Mouse (Mus musculus) ES-Bruce4 (cell line): ENCODE data around the gene Aamdc. TPM values are rescaled to one million over a fixed set of nuclear protein-coding genes. Genes with fewer than 3 reads are reported as not detected.

Experiments
- H3K27ac ChIP-seq: 2 replicates; pipeline ENCODE4 v1.5.1; 2012; ENCODE audit warnings: low read length, inconsistent platforms; ENCODE audit not compliant: insufficient read depth
- H3K27me3 ChIP-seq: 2 replicates; pipeline ENCODE4 v1.6.1; 2012; ENCODE audit warnings: mild to moderate bottlenecking, low read length, inconsistent platforms; ENCODE audit not compliant: control insufficient read depth, poor library complexity, insufficient read depth, severe bottlenecking
- H3K36me3 ChIP-seq: 2 replicates; pipeline ENCODE4 v1.6.1; 2012; ENCODE audit warnings: inconsistent platforms, mild to moderate bottlenecking, low read length, moderate library complexity; ENCODE audit not compliant: control insufficient read depth, poor library complexity, insufficient read depth, severe bottlenecking
- H3K4me1 ChIP-seq: one replicate; pipeline ENCODE4 v1.8.1; 2011; ENCODE audit warnings: low read length; ENCODE audit not compliant: control insufficient read depth, insufficient read depth
- H3K4me3 ChIP-seq: 2 replicates; pipeline ENCODE4 v1.5.1; 2011; ENCODE audit warnings: low read depth, mild to moderate bottlenecking, low read length
- H3K9ac ChIP-seq: 2 replicates; pipeline ENCODE4 v1.6.1; 2012; ENCODE audit warnings: low read depth, mild to moderate bottlenecking, inconsistent platforms; ENCODE audit not compliant: poor library complexity, severe bottlenecking
- H3K9me3 ChIP-seq: replicated peaks from 2 replicates; pipeline ENCODE4 v1.6.1; 2012; ENCODE audit warnings: mild to moderate bottlenecking, low read length, inconsistent platforms; ENCODE audit not compliant: control insufficient read depth, poor library complexity, insufficient read depth, severe bottlenecking
- CTCF ChIP-seq: IDR thresholded peaks from one replicate; pipeline ENCODE4 v1.8.1; 2011; ENCODE audit warnings: low read depth, low read length
- EP300 ChIP-seq: IDR thresholded peaks from 2 replicates; pipeline ENCODE4 v1.6.1; 2011; ENCODE audit warnings: low read depth, low read length; ENCODE audit not compliant: insufficient read depth
- POLR2A ChIP-seq: IDR thresholded peaks from one replicate; pipeline ENCODE4 v1.8.1; 2011; ENCODE audit warnings: low read length; ENCODE audit not compliant: insufficient read depth
- polyA plus RNA-seq: library from polyadenylated mRNA; stranded (reverse); fragments of >200 nt; gene quantifications from 2 replicates; pipeline ENCODE4 v1.2.4, GENCODE M21; 2011; ENCODE audit warnings: low read depth; ENCODE audit not compliant: missing spikeins, insufficient read depth, insufficient read length

Aamdc gene
- polyA plus RNA-seq, 1 experiment, result 23.8 TPM

DNA sequence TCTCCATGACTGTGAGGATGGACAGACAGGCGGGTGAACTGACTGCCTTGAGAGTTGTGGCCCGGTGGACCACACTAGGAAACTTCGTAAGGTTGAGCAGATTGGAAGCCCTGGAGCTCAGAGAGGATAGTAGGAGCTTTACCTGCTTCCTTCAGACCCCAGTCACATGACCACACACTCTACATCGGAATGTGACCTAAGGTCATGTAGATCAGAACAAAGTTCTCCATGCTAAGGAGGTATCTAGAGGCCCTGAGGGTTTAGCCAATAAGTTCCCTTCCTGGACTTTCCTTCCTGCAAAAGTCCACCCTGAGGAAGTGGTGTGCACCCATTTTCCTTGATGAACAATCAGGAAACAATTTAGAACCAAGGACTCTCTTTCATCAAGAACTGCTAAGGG is 13.1 kb upstream of the Aamdc start:
- H3K4me3 ChIP-seq, result no peak overlapping the region

DNA sequence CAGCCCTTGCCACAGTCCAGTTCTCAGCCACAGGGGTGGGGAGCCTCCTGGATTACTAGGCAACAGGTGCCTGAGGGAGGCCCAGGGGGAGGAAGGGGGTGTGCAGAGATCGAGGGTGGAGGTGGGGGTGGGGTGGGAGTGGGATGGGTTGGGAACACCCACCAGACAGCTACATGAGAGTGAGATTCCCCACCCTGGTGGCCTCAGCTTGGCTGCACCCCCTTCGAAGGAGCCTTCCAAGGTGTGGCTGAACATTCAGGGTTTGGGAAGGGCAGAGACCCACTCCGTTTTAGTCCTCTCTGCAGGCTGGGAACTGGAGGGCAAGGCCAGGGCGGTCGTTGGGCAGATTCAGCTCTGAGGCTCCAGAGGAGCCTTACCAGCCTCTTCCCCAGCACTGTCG is 12.0 kb upstream of the Aamdc start:
- Histone ChIP-seq H3K36me3 (no peaks in the 10 kb centered on the region), H3K4me3 (no peak overlapping the region), H3K9me3 (no peaks in the 10 kb centered on the region), H3K27ac (peak overlapping the region; percentile 39; the same call in 1 of the 2 replicates), H3K9ac (no peak overlapping the region), H3K27me3 (no peaks in the 10 kb centered on the region), H3K4me1 (peaks cover 9% of the 10 kb centered on the region)
- TF ChIP-seq POLR2A, result no peak
- no peak for TF ChIP-seq EP300
- TF ChIP-seq CTCF, result no peak

More for the DNA sequence above, 13.1 kb upstream of the Aamdc start:
- Histone ChIP-seq H3K9me3 (no peaks in the 10 kb centered on the region), H3K36me3 (no peaks in the 10 kb centered on the region), H3K9ac (no peak overlapping the region), H3K27ac (peak overlapping the region; percentile 8; the same call in 1 of the 2 replicates), H3K4me1 (peaks cover 9% of the 10 kb centered on the region), H3K27me3 (no peaks in the 10 kb centered on the region)
- TF ChIP-seq POLR2A, result no peak
- no peak for TF ChIP-seq EP300
- no peak for TF ChIP-seq CTCF

DNA sequence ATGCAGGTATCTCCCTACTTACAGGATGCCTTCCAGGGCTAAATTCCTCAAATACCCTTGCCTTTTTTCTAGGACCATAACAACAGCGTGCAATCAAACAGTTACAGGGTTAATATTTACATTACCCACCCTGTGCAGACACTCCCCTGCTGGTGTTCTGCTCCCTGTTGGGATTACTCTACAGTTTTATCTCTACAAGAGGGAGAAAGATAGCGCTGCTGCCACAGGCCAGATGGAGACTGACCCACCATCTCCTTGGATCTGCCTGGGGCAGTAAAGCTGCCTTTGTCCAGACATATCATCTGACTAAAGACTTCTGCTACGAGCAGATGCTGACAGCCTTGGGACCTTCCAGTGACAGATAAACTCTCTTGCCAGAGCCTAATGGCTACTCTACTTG is 11.2 kb upstream of the Aamdc start:
- Histone ChIP-seq H3K27ac (peak overlapping the region; percentile 39; the same call in 1 of the 2 replicates), H3K9ac (no peak overlapping the region), H3K9me3 (no peaks in the 10 kb centered on the region), H3K36me3 (no peaks in the 10 kb centered on the region), H3K27me3 (no peaks in the 10 kb centered on the region), H3K4me1 (peaks cover 9% of the 10 kb centered on the region), H3K4me3 (no peak overlapping the region)
- no peak for TF ChIP-seq POLR2A
- no peak for TF ChIP-seq CTCF
- TF ChIP-seq EP300, result no peak

DNA sequence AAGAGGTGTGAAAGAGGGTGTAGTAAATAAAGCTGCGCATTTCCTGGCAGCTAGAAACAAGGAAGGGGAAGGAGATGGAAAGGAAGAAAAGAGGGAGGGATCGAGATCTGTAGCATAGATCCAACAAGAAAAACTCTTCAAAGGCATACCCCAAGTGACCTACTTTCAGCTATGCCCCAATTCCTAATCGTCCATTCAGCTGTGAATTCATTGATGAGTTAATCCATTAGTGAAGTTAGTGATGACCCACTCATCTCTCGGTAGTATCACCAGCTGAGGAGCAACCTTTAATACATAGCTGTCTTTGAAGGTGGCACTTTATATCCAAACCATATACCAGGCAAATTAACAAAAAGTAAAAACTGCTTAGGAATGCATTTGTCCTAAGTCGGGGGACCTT is 9.2 kb upstream of the Aamdc start:
- Histone ChIP-seq H3K27ac (no peak overlapping the region), H3K4me1 (peaks cover 8% of the 10 kb centered on the region), H3K27me3 (no peaks in the 10 kb centered on the region), H3K9ac (no peak overlapping the region), H3K36me3 (no peaks in the 10 kb centered on the region), H3K4me3 (no peak overlapping the region), H3K9me3 (no peaks in the 10 kb centered on the region)
- TF ChIP-seq CTCF (no peak), POLR2A (no peak), EP300 (no peak)

DNA sequence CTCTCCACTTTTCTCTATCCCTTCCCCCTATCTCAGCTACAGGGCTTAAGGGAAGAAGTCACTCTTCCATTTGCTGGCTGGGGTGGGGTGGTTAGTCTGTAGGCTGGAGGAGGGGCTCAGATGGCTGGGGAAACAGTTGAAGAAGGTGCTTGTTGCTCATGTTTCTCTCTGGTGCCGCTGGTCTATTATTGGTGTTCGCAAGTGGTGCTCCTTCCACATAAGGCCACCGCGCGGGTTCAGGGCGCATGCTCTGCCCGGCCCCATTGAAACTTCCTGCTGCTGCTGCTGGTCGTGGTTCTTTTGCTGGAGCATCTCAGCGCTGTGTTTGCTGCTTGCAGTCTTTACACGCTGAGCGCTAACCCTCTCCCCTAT is 1.5 kb upstream of the Aamdc start:
- H3K9ac ChIP-seq, result peak overlapping the region; percentile 99

DNA sequence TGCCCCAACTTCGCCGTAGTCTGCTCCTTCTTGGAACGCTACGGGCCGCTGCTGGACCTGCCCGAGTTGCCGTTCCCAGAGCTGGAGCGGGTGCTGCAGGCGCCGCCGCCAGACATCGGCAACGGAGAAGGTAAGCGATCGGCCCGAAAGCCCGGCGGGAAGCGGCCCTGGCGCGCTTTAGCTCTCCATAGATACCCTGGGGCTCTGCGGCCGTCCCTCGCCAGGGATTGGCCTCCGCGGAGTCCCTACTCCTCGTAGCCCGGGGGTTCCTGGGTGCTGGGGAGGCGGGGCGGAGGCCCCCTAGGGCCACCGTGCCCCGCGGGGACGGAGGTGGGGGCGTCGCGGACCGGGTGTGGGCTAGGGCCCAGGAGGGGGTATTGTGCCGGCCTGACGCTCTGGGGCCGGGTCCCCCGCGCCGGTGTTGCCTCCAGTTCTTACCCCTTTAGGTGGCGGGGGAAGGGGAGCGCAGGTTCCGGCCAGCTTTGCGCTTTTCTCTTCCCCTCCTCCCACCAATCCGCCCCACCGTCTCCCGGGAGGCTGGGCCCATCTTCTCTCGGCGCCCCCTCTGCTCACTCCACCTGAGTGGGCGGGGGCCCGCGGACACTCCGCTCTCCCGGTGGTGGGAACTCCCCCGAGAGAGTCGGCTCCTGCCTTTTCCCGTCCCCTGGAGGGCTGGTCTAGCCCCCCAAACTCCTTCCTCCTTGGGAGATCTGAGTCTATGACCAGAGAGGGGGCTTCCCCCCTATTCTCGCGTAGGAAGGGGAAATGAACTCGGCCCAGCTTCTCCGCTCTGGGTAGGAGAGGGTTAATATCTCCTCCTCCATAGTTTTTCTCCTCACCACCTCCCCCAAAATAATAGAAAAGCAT is 912 bp upstream of the Aamdc start:
- Histone ChIP-seq H3K9me3 (no peaks in the 10 kb centered on the region), H3K4me3 (peak overlapping the region; percentile 86), H3K9ac (peak overlapping the region; percentile 99), H3K4me1 (no peaks in the 10 kb centered on the region), H3K27ac (peak overlapping the region; percentile 81), H3K27me3 (no peaks in the 10 kb centered on the region), H3K36me3 (no peaks in the 10 kb centered on the region)
- TF ChIP-seq EP300 (0 out of 2 replicates have a peak, but pooled peaks have one; percentile 11), POLR2A (no peak), CTCF (no peak)

More for the DNA sequence above, 1.5 kb upstream of the Aamdc start:
- H3K36me3 ChIP-seq, result no peaks in the 10 kb centered on the region
- peak overlapping the region; percentile 86 for H3K4me3 ChIP-seq
- no peaks in the 10 kb centered on the region for H3K9me3 ChIP-seq
- H3K27me3 ChIP-seq, result no peaks in the 10 kb centered on the region
- H3K4me1 ChIP-seq, result no peaks in the 10 kb centered on the region
- peak; percentile 41 for TF ChIP-seq POLR2A
- no peak for TF ChIP-seq CTCF
- H3K27ac ChIP-seq, result peak overlapping the region; percentile 81
